Mouse (Mus musculus): ENCODE results near the gene Dppa4.
A peak's percentile ranks its signal among the peaks of the same experiment; 100 is the strongest.
"Not testable (repeated sequence)": the region's sequence is repeated elsewhere in the genome, so short reads cannot be mapped to it uniquely, and the experiment has no call there.

The Dppa4 gene

GRCm38 (mm10) chr16:48283517-48283916 lies at the start of gene Dppa4:
Dppa4 (plus strand) TSS chr16:48283733.
- DNase-seq: no peak

GRCm38 (mm10) chr16:48234999-48235398 lies 48.5 kb upstream of the Dppa4 start:
- no peak for DNase-seq

DNA sequence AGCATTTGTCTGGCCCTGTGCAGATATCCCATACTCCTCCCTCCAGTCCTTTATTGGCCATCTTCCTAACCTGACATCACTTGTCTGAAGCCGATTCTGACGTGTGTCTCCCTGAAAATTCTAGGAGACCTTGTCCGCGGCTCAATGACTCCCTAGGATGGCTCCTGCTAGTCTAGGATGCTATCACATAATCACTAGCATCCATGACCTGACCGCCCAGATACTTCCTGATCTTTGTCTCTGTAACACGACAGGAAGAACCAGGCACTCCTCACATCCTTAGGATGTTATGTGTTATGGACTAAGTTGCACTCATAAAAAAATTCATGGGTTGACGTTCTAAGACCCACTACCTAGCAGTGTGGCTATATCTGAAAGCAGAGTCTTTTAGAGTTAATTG lies 45.9 kb upstream of the Dppa4 start:
- no peak for DNase-seq

DNA sequence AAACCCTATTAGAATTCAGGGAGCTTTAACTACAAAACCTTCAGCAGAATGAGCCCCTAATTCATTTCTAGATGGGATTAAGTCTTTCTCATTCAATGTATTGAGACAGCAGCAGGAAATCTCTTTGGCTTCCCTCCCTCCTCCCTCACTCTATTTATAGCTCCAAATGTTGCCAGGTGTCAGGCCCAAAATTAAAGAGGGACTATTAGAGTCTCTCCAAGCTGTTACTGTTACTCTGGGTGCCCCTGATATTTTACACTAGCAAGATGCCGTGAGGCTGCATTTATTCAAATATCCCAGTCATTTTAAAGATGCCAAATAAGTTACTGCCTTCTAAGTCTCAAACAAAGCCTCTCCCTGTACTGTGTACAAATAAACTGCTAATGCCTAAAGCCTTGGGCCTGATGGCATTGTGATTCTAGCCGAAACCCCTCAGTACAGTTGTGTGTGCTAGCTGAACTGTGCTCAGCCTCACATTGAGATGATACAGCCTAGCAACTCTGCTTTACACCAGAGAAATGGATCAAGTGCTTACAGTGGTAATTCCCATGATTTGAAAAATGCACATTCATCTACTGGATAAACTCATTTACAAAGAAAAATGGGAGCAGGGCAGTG lies 36.4 kb upstream of the Dppa4 start:
- DNase-seq: no peak

- no peak for DNase-seq
These were observed 30.7 kb upstream of the Dppa4 start for GRCm38 (mm10) chr16:48252824-48253223.

GRCm38 (mm10) chr16:48254584-48254983 lies 28.9 kb upstream of the Dppa4 start:
- no peak for DNase-seq

DNA sequence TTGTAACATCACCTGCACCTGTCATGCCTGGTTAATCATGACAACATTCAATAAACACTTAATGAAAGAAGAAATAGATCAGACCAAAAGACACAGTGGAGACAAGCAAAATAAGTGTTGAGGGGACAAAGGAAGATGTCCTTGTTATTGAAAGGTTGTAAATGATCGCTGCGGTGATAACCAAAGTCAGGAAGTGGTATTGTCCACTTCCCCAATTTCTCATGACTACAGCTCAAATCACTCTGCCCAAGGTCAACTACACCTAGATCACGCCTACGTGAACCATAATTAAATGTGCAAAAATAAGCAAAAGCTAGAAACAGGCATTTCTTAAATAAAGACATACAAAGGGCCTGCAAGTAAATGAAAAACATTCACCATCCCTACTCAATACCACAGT lies 24.0 kb upstream of the Dppa4 start:
- no peak for DNase-seq

GRCm38 (mm10) chr16:48262901-48263300 lies 20.6 kb upstream of the Dppa4 start:
- DNase-seq: no peak

DNA sequence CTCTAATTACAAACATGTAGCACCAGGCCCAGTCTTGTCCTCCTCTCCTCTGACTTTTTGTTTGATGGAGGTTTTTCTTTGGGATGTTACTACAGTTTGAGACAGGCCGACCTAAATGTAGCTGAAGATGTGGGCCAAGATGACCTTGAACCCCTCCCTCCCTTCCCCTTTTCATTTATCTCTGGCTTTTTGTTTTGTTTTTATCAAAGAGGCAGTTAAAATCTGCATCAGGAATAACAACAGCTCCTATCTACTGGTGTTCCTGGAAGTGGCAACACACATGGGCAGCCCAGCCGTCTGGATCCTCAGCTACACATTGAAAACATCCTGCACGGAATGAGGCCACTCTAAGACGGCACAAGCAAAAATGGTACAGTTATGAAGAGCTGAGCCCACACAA lies 17.7 kb upstream of the Dppa4 start:
- DNase-seq: no peak

GRCm38 (mm10) chr16:48276940-48277339 lies 6.6 kb upstream of the Dppa4 start:
- DNase-seq: no peak

GRCm38 (mm10) chr16:48280883-48281282 lies 2.6 kb upstream of the Dppa4 start:
- no peak for DNase-seq

DNA sequence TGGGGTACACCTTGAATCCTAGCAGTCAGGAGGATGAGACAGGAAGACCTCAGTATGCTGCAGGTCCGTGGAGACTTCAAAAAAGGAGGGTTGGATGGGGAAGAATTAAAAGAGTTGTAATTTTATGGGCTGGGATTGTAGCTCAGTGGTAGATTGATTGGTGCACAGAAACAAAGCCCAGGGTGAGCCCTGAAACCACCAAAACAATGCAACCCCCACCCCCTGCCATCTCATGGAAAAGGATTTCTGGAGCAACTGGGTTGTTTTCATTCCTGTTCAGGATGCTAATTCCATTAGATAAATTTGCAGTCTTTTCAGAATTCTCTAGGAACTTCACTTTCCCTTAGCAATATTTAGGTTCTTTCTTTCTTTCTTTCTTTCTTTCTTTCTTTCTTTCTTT lies 732 bp upstream of the Dppa4 start:
- no peak for DNase-seq

GRCm38 (mm10) chr16:48285517-48285916 lies 2.0 kb downstream of the Dppa4 start:
- no peak for DNase-seq

DNA sequence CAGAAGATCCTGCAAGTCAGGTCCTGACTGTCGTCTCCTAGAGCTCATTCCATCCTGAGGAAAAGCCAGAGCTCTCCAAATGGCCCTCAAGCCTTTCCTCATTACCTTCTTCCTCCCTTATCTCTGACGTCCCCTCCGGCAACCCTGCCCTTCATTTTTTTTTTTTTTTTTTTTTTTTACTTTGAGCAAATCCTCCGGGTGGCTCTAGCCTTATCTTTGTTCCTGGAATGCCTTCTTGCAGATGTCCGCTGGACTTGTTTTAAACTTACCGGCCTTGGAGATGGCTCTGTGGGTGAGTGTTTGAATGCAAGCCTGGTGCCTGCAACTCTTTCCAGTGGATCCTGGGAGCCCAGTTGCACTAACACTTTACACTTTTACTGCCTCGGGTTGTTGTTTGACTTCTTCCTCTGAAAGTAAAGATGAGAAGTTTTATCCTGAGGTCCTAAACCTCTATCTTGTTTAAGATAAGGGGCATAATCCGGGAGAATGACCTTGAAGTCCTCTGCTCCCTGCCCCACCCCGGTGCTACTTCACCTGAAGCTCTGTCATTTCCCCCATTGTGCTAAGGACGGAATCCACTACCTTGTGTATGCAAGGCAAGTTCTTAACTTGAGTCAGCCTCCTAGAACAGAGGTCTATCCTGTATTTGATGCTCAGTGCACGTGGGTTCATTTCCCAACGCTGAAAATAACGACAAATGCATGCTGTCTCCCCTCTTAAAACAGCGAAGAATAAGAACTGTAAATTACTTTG lies 14.0 kb downstream of the Dppa4 start:
- no peak for DNase-seq

- no peak for DNase-seq
These were observed 16.4 kb downstream of the Dppa4 start for GRCm38 (mm10) chr16:48299884-48300283.

DNA sequence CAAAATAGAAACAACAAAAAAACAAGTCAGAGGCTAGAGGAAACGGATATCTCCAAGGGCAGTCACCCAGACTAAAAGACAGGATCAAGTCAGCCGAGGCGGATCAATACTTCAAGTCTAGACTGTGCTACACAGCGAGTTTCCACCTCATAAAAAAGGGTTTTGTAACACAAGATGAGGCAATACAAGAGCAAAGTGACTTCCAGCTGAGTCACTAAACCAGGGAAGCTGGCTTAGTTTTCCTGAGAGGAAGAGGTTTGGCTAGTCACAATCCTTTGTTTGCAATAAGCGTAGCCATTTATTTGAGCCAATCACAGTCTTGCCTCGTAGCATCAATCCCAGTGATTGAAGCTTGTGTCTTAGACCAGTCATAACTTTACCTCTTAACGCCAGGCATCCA lies 20.0 kb downstream of the Dppa4 start, which contains the start of gene Dppa2:
Gene Dppa2, plus strand, starts transcription at position 400 of the 400 bp plus-strand sequence.
- DNase-seq: no peak

DNA sequence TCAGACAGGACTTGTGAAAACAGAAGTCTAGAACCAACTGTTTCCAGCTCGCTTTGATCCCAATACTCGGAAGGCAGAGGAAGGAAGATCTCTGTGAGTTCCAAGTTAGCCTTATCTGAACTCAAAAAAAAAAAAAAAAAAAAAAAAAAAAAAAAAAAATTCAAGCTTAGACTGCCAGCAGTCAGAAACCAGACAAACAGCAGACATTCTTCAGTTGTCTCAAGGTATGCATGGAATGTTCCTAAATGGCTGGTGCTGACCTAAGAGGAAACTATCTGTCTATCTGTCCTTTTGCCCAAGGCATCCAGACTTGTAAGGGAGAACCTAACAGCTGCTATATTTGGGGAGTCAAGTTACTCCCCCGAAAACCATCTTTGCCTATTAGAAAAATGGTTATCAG lies 20.4 kb downstream of the Dppa4 start:
- no peak for DNase-seq

- DNase-seq: not testable (repeated sequence)
These were observed 25.4 kb downstream of the Dppa4 start for GRCm38 (mm10) chr16:48308916-48309315.

DNA sequence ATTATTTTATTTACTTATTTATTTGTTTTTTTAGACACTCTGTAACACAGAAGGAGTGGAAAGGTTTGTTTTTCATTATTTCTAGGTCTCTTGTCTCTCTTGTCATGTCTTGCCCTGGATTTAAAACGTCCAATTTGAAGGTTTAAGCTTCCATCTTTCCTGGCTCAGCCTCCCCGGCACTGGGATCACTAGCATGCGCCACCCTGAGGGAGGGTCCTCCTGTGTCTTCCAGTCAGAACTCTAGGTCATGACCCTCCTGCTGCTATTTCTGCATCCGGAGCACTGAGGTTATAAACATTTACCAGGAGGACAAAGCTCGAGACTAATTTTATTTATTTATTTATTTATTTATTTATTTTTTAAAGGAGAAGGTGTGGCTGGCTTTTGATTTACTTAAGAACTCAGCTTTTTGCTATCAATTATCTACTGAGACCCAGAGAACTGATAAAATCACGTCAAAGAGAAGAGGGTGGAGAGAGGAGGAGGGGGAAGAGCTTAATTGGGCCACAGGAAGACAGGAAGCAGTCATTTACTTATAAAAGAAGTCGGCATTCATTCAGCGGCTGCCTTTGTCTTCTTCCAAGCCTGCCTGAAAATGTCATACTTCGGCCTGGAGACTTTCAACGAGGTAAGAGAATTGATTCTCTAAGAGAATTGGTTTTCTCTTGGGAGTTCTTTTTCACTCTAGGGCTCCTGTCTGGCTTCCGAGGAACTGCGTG lies 26.5 kb downstream of the Dppa4 start:
- DNase-seq: no peak

DNA sequence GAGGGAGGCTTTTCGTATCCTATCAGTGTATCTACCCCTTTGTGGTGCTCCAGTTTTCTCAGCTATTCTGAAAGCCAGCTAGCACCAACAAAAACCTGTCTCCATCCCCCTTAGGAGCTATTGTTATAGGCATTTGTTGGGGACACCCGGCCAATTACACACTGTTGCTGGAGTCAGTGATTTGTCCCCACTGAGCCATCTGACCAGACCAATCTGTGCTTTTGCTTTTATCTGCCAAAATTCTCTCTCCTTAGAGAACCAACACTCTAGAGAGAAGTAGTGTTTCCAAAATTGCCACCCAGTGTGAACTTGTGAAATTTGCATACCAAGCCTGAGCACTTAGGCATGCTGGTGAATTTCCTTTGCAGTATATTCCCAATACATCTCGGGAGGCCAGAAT lies 31.8 kb downstream of the Dppa4 start:
- peak; percentile 49 for DNase-seq

- DNase-seq: no peak
These were observed 37.2 kb downstream of the Dppa4 start for GRCm38 (mm10) chr16:48320781-48321180.

DNA sequence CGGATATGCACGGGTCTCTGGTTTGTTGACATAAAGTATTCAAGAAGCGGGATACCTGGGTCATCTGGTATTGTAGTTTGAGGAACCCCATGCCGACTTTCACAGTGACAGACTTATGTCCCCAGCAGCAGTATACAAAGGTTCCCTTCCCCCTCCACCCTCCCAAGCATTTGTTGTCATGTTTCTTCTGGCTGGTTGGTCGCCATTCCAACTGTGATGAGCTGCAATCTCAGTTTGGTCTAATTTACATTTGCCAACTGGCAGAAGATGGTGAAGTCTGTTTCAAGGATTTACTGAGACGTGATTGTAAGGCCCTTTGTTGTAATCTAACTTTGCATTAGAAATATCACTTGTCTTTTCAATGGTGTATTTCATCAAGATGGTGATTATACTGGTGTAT lies 39.6 kb downstream of the Dppa4 start:
- DNase-seq: no peak

DNA sequence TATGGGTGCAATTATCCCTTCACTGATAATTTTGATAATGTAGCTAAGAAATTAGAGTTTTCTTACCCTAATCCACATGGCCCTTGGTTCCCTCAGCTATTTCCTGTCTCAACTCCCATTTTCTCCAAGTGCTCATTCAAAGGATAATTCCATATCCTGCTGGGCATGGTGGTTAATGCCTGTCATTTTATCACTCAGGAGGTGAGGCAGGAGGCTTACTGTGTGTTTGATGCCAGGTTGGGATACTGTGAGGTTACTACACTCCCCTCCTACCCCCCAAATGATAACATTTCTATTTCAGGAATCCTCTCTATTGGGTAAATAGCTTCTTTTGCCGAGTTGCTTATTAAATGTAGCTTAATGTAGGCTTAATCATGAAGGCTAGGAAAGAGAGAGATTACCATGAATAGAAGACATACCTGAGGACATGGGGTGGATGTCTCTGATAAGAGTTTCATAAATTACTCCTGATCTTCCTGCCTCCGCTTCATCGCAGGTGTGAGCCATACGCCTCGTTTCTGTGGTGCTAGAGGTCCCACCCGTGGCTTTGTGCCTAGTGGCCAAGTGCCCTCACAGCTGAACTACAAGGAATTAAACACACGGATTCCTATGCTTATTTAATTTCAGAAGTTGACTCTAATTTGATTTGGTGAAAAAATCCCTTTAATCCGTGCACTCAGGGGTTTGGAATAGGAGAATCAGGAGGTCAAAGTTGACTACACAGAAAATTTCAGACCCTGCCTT lies 40.2 kb downstream of the Dppa4 start:
- no peak for DNase-seq

All from cerebellum, adult 11-12 months (tissue).